Mouse (Mus musculus) lung, adult 10 weeks (tissue): ENCODE measurements around the gene Gm10644. TPM values are rescaled to one million over a fixed set of nuclear protein-coding genes. Genes with fewer than 3 reads are reported as not detected.

Experiments used
- polyA plus RNA-seq: library from polyadenylated mRNA; stranded (reverse); fragments of 350-450 nt; fragmentation: Illumina TruSeq; extraction: RNeasy Lipid Tissue Mini Kit (QIAGEN cat#74804); gene quantifications from one replicate; pipeline ENCODE4 v1.2.3, GENCODE M21; 2014; ENCODE audit warnings: low read depth, low replicate concordance; ENCODE audit not compliant: insufficient read depth

The Gm10644 gene
- 0.99 TPM for polyA plus RNA-seq

GRCm38 (mm10) chr8:83955106-83955957 is at the start of gene Gm10644, which contains the start of gene Asf1b:
TSS of gene Gm10644 (minus strand) at chr8:83955205.
TSS of gene Asf1b (plus strand) at chr8:83955507.

GRCm38 (mm10) chr8:84001281-84002000 is 46.4 kb upstream of the Gm10644 start, which contains the start of gene 1700067K01Rik:
TSS of gene 1700067K01Rik (plus strand) at chr8:84001502.

GRCm38 (mm10) chr8:83997511-83998141 is 42.6 kb upstream of the Gm10644 start, which contains the start of gene Samd1:
TSS of gene Samd1 (plus strand) at chr8:83997672.

DNA sequence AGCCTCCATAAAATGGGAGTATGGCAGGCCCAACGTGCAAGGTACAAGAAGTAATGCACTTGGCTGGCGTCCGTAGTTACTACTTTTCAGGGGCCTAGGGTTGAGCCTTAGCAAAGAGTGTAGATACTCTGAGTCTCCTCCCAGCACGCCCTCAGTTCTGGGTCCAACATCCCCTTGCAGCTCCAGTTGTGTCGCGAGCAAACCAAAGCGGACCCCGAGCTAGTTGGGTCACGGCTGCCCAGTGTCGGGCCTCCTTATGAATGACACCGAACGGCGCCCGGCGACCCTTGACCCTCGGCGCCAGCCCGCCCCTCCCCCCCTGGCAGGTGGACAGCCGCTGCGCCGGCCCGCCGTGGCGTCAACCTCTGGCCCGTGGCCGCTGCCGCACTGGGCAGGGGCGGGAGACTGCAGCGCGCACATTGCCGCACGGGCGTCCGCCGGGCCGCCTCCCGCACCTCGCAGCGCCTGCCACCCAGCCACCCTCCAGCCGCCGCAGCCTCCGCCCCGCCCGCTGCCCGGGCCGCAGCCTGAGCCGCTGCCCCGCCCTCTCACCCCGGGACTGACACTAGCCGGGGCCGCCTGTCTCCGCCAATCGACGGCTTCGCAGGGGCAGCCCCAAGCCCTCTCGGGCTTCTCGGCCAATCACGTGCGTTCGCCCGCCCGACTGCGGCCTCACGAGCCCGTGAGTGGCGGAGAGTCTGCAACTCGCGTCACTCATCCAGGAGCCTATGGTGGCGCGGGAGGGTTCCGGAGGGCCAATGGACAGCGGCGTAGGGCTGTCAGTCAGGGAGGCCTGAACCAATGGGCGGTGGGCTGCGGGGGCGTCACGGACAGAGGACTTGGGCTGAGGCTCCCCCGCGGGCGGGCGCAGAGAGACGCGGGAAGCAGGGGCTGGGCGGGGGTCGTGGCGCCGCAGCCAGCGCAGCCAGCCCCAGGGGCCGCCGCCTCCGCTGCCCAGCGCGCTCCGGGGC is 17.4 kb upstream of the Gm10644 start, which contains the start of gene Prkaca:
Gene Prkaca, plus strand, starts transcription at position 844 of the 971 bp plus-strand sequence.

GRCm38 (mm10) chr8:83899363-83900252 is 55.4 kb downstream of the Gm10644 start, which contains the start of gene Adgrl1:
TSS of gene Adgrl1 (plus strand) at chr8:83900105.

Other genes starting within 250 kb of the Gm10644 start
- 22.0 TPM for gene Ddx39, start 240.0 kb downstream of the Gm10644 start, polyA plus RNA-seq
- 186 TPM for gene Adgre5, start 213.9 kb downstream of the Gm10644 start, polyA plus RNA-seq
- gene Adgrl1, start 55.1 kb downstream of the Gm10644 start, polyA plus RNA-seq, result 6.6 TPM
- gene Asf1b, start 302 bp upstream of the Gm10644 start, polyA plus RNA-seq, result 1.9 TPM
- gene Prkaca, start 17.8 kb upstream of the Gm10644 start, polyA plus RNA-seq, result 41.6 TPM
- 21.5 TPM for gene Samd1, start 42.5 kb upstream of the Gm10644 start, polyA plus RNA-seq
- 0.24 TPM for gene 1700067K01Rik, start 46.3 kb upstream of the Gm10644 start, polyA plus RNA-seq
- 15.0 TPM for gene 2210011C24Rik, start 57.0 kb upstream of the Gm10644 start, polyA plus RNA-seq
- gene Palm3, start 66.3 kb upstream of the Gm10644 start, polyA plus RNA-seq, result 0.21 TPM
- 4.3 TPM for gene Il27ra, start 87.4 kb upstream of the Gm10644 start, polyA plus RNA-seq
- gene Rln3, start 89.8 kb upstream of the Gm10644 start, polyA plus RNA-seq, result 1.1 TPM
- 0.87 TPM for gene Gm10643, start 109.9 kb upstream of the Gm10644 start, polyA plus RNA-seq
- 6.9 TPM for gene Rfx1, start 111.6 kb upstream of the Gm10644 start, polyA plus RNA-seq
- gene Dcaf15, start 149.6 kb upstream of the Gm10644 start, polyA plus RNA-seq, result 11.5 TPM
- 0.66 TPM for gene Podnl1, start 170.8 kb upstream of the Gm10644 start, polyA plus RNA-seq
- 11.2 TPM for gene Cc2d1a, start 192.7 kb upstream of the Gm10644 start, polyA plus RNA-seq
- gene 4930432K21Rik, start 192.8 kb upstream of the Gm10644 start, polyA plus RNA-seq, result 0.99 TPM
- gene Nanos3, start 230.0 kb upstream of the Gm10644 start, polyA plus RNA-seq, result not detected